Mouse (Mus musculus) ovary, postnatal 36 days (tissue): Measurements from ENCODE around the gene Rbm33.

Experiments
- DNase-seq: peaks from one replicate; pipeline ENCODE4 v3.0.0; 2022; ENCODE audit warnings: low spot score, mixed read lengths

The Rbm33 gene

GRCm38 (mm10) chr5:28462741-28463590 is 146.0 kb downstream of the Rbm33 start:
- DNase-seq = no peak

DNA sequence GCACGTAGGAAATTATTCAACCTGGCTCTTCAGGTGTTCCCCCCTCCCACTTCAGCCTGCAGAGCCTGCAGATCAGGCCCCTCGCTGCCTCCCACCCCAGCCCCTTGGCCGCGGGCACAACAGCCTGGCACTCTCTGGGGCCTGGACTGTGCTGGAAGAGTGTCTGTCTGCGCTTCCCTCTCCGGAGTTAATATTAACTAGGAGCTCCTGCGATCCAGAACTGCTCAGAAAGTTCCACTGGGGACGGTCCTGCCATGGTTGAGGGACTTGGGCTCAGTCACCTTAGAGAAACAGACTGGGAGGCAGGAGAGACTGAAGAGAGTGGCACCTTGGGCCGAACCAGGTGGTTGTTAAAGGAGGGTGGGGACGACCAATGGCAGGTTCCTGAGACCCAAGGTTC is 146.7 kb downstream of the Rbm33 start:
- DNase-seq = no peak

DNA sequence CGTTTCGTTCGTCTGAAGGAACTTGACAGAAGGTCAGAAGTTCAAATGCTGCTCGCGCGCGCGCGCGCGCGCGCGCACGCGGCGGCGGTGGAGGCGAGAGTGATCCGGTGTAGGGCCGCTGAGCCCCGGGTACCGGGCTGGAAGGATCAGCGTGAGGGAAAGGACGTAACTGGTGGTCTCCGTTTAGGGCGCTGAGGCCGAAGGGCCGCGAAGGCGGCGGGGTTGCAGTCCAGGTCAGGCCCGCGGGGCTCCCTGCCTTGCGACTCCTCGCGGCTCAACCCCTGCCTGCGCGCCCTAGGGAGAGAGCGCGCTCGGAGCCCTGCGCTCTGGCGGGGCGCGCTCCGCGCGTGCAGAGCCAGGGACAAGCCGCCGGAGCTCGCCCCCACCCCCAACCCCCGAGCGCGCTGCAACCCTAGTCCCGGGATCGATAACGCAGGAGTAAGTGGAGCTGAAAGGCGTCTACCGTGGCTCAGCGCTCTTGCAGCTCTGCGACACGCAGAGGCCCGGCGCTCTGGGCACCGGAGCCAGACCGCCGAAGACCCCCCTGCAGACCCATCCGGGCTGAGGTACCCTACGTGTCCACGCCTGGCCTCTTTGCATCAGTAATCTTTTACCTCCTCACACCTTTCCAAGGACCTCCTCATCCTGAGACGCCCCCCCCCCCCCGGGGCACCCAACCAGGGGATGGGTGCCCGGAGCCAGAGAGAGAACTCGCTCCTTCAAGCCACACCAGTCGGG is 147.6 kb downstream of the Rbm33 start:
- DNase-seq = no peak

DNA sequence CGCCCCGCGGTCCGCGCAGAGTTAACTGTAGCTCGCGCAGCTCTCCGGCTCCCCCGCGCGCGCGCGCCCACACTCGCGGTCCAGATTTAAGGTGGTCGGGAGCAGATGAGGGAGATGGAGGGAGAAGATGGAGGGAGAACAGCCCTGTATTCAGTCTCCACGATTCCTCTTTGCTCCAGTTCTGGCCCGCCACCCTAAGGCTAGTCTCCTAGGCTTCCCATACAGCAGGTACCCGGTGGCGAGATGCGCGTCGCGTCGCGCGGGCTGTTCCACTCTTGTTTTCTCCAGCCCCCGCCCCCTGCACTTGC is 148.1 kb downstream of the Rbm33 start:
- DNase-seq = no peak

DNA sequence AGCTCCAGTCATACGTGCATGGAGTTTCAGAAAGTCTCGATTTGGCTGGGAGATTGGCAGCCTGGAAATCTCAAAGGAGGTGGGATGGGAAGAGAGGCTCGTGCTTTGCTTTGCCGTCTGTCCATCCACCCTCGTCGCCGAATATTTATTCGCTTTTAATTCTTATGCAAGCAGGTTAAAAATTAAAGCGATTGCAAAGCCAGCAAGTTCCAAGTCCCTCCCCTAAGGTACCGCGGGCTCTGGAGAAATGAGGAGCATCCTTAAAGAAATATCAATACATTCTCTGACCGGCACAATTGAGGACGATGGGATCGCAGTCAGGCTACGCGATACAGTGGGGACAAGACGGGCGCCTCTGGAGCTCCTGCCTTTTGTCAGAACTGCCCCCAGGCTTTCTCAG is 148.6 kb downstream of the Rbm33 start:
- no peak for DNase-seq

DNA sequence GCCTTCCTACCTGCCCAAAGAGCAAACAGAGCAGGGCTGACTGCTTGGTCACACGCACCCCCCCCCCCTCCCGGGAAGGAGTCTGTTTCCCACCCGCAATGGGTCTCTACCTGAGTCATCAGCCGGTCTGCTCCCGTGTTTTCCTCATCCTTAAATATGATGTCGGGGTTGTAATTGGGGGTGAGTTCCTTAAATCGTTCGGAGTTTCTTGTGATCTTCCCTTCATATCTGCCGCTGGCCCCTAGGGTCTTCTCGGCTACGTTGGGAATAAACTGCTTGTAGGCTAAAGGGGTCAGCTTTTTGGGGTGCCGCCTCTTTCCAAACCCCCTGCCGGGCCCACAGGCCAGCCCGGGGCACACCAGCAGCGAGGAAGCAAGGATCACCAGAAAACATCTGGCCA is 149.4 kb downstream of the Rbm33 start:
- no peak for DNase-seq

GRCm38 (mm10) chr5:28466760-28467306 is 149.9 kb downstream of the Rbm33 start, which contains the start of gene Shh:
Gene Shh, minus strand, starts transcription at chr5:28467256.
- DNase-seq = no peak
